Mouse (Mus musculus): ENCODE data around the gene Arid1b.

GRCm38 (mm10) chr17:5101887-5102286, 107.8 kb downstream of the Arid1b start:
- TF ChIP-seq FLI1 (IDR thresholded peaks at IDR 0.05; ENCODE audit: low read length) = no peak
- TF ChIP-seq GATA1 (IDR thresholded peaks at IDR 0.05; ENCODE audit: borderline replicate concordance, low read length) = no peak

Data from megakaryocyte, embryonic 14.5 days (primary cell).